Mouse (Mus musculus) kidney, embryonic 16.5 days (tissue): Measurements from ENCODE around the gene Rbfox2. TPM values are rescaled to one million over a fixed set of nuclear protein-coding genes. Genes with fewer than 3 reads are reported as not detected.
A peak's percentile ranks its signal among the peaks of the same experiment; 100 is the strongest.

Experiments used
- ATAC-seq: fragments of 200-750 bp; cut with Nextera tagmentation; 2 replicates; pipeline ENCODE4 v1.8.0; 2017; ENCODE audit warnings: moderate TSS enrichment; ENCODE audit not compliant: low FRiP score, low TSS enrichment
- H3K27ac ChIP-seq: fragments of 300-500 bp; sonication (generic); 2 replicates; pipeline ENCODE4 v1.5.1; 2014; ENCODE audit warnings: low read length
- H3K27me3 ChIP-seq: fragments of 300-500 bp; sonication (generic); 2 replicates; pipeline ENCODE4 v1.6.1; 2014; ENCODE audit warnings: low read length, control low read depth, mixed read lengths; ENCODE audit not compliant: insufficient read depth
- H3K36me3 ChIP-seq: fragments of 300-500 bp; sonication (generic); 2 replicates; pipeline ENCODE4 v1.6.1; 2014; ENCODE audit warnings: low read length, control low read depth, mixed read lengths; ENCODE audit not compliant: insufficient read depth
- H3K4me1 ChIP-seq: fragments of 300-500 bp; sonication (generic); 2 replicates; pipeline ENCODE4 v1.6.1; 2014; ENCODE audit warnings: low read length, control low read depth, mixed read lengths; ENCODE audit not compliant: insufficient read depth
- H3K4me2 ChIP-seq: fragments of 300-500 bp; sonication (generic); replicated peaks from 2 replicates; pipeline ENCODE4 v1.6.1; 2014; ENCODE audit warnings: low read depth, low read length
- H3K4me3 ChIP-seq: fragments of 300-500 bp; sonication (generic); 2 replicates; pipeline ENCODE4 v1.5.1; 2014; ENCODE audit warnings: mild to moderate bottlenecking, low read length
- H3K9ac ChIP-seq: fragments of 300-500 bp; sonication (generic); replicated peaks from 2 replicates; pipeline ENCODE4 v1.6.1; 2014; ENCODE audit warnings: low read length
- H3K9me3 ChIP-seq: fragments of 300-500 bp; sonication (generic); 2 replicates; pipeline ENCODE4 v1.6.1; 2016; ENCODE audit warnings: low read length, control low read depth
- WGBS: fragments of 180-500 bp; shearing (Covaris S2); extraction: QIAGEN DNeasy Blood & Tissue Kit; methylation state at CpG from one replicate; pipeline ENCODE4 v1.1.7; 2014; 5-methylcytosine and 5-hydroxymethylcytosine counted together
- polyA plus RNA-seq: library from polyadenylated mRNA; unstranded; fragments of >200 nt; fragmentation: Nextera tagmentation; extraction: Ambion mirVana; gene quantifications from 2 replicates; pipeline ENCODE4 v1.2.1, GENCODE M21; 2015

The Rbfox2 gene
- polyA plus RNA-seq, 1 experiment from 2014 or later, result 49.1 TPM

GRCm38 (mm10) chr15:77213829-77214228 is 93.0 kb downstream of the Rbfox2 start:
- WGBS, result 35% methylated on average over 5 of the region's 5 CpGs
- peaks cover 58% of the 10 kb centered on the region for H3K4me1 ChIP-seq
- H3K9me3 ChIP-seq, result no peaks in the 10 kb centered on the region
- no peaks in the 10 kb centered on the region for H3K36me3 ChIP-seq
- no peak overlapping the region for H3K4me2 ChIP-seq
- H3K27me3 ChIP-seq, result no peaks in the 10 kb centered on the region
- no peak overlapping the region for H3K4me3 ChIP-seq
- H3K9ac ChIP-seq, result no peak overlapping the region; the same call in 1 of the 2 replicates
- no peak for ATAC-seq
- H3K27ac ChIP-seq, result peak overlapping the region; percentile 86

GRCm38 (mm10) chr15:77212818-77213217 is 94.0 kb downstream of the Rbfox2 start:
- no peaks in the 10 kb centered on the region for H3K36me3 ChIP-seq
- H3K9me3 ChIP-seq, result no peaks in the 10 kb centered on the region
- ATAC-seq, result no peak
- no peaks in the 10 kb centered on the region for H3K27me3 ChIP-seq
- peak overlapping the region; percentile 42 for H3K9ac ChIP-seq
- no peak overlapping the region for H3K4me3 ChIP-seq
- WGBS, result 43% methylated on average over 7 of the region's 7 CpGs
- 0 out of 2 replicates have a peak overlapping the region, but pooled peaks have one; percentile 43 for H3K27ac ChIP-seq
- peaks cover 55% of the 10 kb centered on the region for H3K4me1 ChIP-seq
- H3K4me2 ChIP-seq, result no peak overlapping the region

GRCm38 (mm10) chr15:77212217-77212757 is 94.5 kb downstream of the Rbfox2 start:
- H3K9me3 ChIP-seq, result no peaks in the 10 kb centered on the region
- H3K27me3 ChIP-seq, result no peaks in the 10 kb centered on the region
- H3K9ac ChIP-seq, result no peak overlapping the region
- no peak overlapping the region for H3K4me3 ChIP-seq
- no peak overlapping the region for H3K27ac ChIP-seq
- ATAC-seq, result no peak
- peaks cover 49% of the 10 kb centered on the region for H3K4me1 ChIP-seq
- no peaks in the 10 kb centered on the region for H3K36me3 ChIP-seq
- WGBS, result 51% methylated on average over 4 of the region's 4 CpGs
- no peak overlapping the region for H3K4me2 ChIP-seq

- Histone ChIP-seq H3K4me2 (no peak overlapping the region), H3K9me3 (no peaks in the 10 kb centered on the region), H3K4me1 (peaks cover 19% of the 10 kb centered on the region), H3K9ac (no peak overlapping the region), H3K27ac (no peak overlapping the region), H3K36me3 (no peaks in the 10 kb centered on the region), H3K27me3 (no peaks in the 10 kb centered on the region), H3K4me3 (no peak overlapping the region)
- no peak for ATAC-seq
- WGBS, result 81% methylated on average over 5 of the region's 5 CpGs
Measured at GRCm38 (mm10) chr15:77206996-77207395, 99.8 kb downstream of the Rbfox2 start.

GRCm38 (mm10) chr15:77204951-77205350 is 101.9 kb downstream of the Rbfox2 start:
- H3K27ac ChIP-seq, result no peak overlapping the region
- 63% methylated on average over 7 of the region's 7 CpGs for WGBS
- no peaks in the 10 kb centered on the region for H3K36me3 ChIP-seq
- no peaks in the 10 kb centered on the region for H3K27me3 ChIP-seq
- H3K9me3 ChIP-seq, result no peaks in the 10 kb centered on the region
- no peak overlapping the region for H3K4me2 ChIP-seq
- H3K4me3 ChIP-seq, result no peak overlapping the region
- no peak overlapping the region for H3K9ac ChIP-seq
- no peak for ATAC-seq
- peaks cover 20% of the 10 kb centered on the region for H3K4me1 ChIP-seq

GRCm38 (mm10) chr15:77203255-77203981 is 103.4 kb downstream of the Rbfox2 start:
- 0 out of 2 replicates have a peak overlapping the region, but pooled peaks have one; percentile 32 for H3K9ac ChIP-seq
- no peaks in the 10 kb centered on the region for H3K9me3 ChIP-seq
- H3K4me2 ChIP-seq, result no peak overlapping the region
- no peaks in the 10 kb centered on the region for H3K27me3 ChIP-seq
- H3K4me3 ChIP-seq, result no peak overlapping the region
- peak overlapping the region; percentile 35; the same call in 1 of the 2 replicates for H3K27ac ChIP-seq
- 54% methylated on average over 14 of the region's 14 CpGs for WGBS
- H3K36me3 ChIP-seq, result no peaks in the 10 kb centered on the region
- ATAC-seq, result peak; percentile 54; the same call in 1 of the 2 replicates
- peaks cover 20% of the 10 kb centered on the region for H3K4me1 ChIP-seq

- H3K36me3 ChIP-seq, result no peaks in the 10 kb centered on the region
- no peak overlapping the region for H3K4me3 ChIP-seq
- H3K4me2 ChIP-seq, result no peak overlapping the region
- H3K9ac ChIP-seq, result no peak overlapping the region
- peaks cover 20% of the 10 kb centered on the region for H3K4me1 ChIP-seq
- no peaks in the 10 kb centered on the region for H3K27me3 ChIP-seq
- WGBS, result 76% methylated on average over 3 of the region's 3 CpGs
- 0 out of 2 replicates have a peak, but pooled peaks have one; percentile 6 for ATAC-seq
- no peak overlapping the region for H3K27ac ChIP-seq
- H3K9me3 ChIP-seq, result no peaks in the 10 kb centered on the region
Measured at GRCm38 (mm10) chr15:77202881-77203254, 103.9 kb downstream of the Rbfox2 start.

- no peak for ATAC-seq
- Histone ChIP-seq H3K27ac (no peak overlapping the region), H3K9me3 (no peaks in the 10 kb centered on the region), H3K4me2 (no peak overlapping the region), H3K36me3 (no peaks in the 10 kb centered on the region), H3K4me1 (peaks cover 20% of the 10 kb centered on the region), H3K4me3 (no peak overlapping the region), H3K9ac (no peak overlapping the region), H3K27me3 (no peaks in the 10 kb centered on the region)
- WGBS, result 20% methylated on average over 2 of the region's 2 CpGs
Measured at GRCm38 (mm10) chr15:77202223-77202622, 104.6 kb downstream of the Rbfox2 start.

- Histone ChIP-seq H3K9me3 (no peaks in the 10 kb centered on the region), H3K4me3 (no peak overlapping the region), H3K27ac (no peak overlapping the region), H3K36me3 (no peaks in the 10 kb centered on the region), H3K9ac (no peak overlapping the region), H3K4me2 (no peak overlapping the region), H3K27me3 (no peaks in the 10 kb centered on the region), H3K4me1 (peaks cover 14% of the 10 kb centered on the region)
- no peak for ATAC-seq
- 74% methylated on average over 5 of the region's 5 CpGs for WGBS
Measured at GRCm38 (mm10) chr15:77196827-77197226, 110.0 kb downstream of the Rbfox2 start.

- H3K36me3 ChIP-seq, result no peaks in the 10 kb centered on the region
- no peak for ATAC-seq
- H3K9me3 ChIP-seq, result no peaks in the 10 kb centered on the region
- no peak overlapping the region for H3K27ac ChIP-seq
- no peaks in the 10 kb centered on the region for H3K27me3 ChIP-seq
- peaks cover 14% of the 10 kb centered on the region for H3K4me1 ChIP-seq
- no peak overlapping the region for H3K4me3 ChIP-seq
- H3K9ac ChIP-seq, result no peak overlapping the region
- H3K4me2 ChIP-seq, result no peak overlapping the region
- 74% methylated on average over 2 of the region's 2 CpGs for WGBS
Measured at GRCm38 (mm10) chr15:77196001-77196400, 110.8 kb downstream of the Rbfox2 start.
